Mouse (Mus musculus): ENCODE measurements around the gene Rpgrip1.

GRCm38 (mm10) chr14:52189519-52189918 is 79.0 kb downstream of the Rpgrip1 start:
- TF ChIP-seq POLR2A (IDR thresholded peaks at IDR 0.05; ENCODE audit: low read depth, low read length) (no peak), CTCF (IDR thresholded peaks at IDR 0.05; ENCODE audit: extremely low read depth, insufficient read length, insufficient replicate concordance, low read depth, low read length) (no peak)
